Mouse (Mus musculus) B cell, adult 2 months (primary cell): ENCODE data around the gene Ctsd.
"Not testable (repeated sequence)": the region's sequence is repeated elsewhere in the genome, so short reads cannot be mapped to it uniquely, and the experiment has no call there.

Experiments used
- DNase-seq, 2 experiments: peaks; one replicate each; pipeline ENCODE4 v3.0.0; 2022

The Ctsd gene

DNA sequence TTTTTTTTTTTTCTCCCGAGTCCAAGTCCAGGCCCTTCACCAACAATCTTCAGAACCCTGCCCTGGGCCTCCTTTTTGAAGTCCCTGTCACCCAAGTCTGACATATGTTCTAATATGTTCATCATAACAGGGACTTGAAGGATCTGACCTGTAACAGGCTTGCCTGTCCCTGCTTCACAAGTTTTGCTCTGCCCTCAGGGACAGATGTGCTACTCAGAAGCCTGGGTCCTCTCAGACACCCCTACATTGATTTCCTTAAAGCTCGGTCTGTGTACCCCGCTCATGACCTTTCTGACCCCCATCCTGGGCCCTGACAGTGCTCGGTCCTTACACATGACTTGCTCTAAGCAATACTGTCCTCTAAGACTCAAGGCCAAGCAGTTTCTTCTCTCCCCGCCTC lies 14.8 kb downstream of the Ctsd start:
- DNase-seq = no peak

DNA sequence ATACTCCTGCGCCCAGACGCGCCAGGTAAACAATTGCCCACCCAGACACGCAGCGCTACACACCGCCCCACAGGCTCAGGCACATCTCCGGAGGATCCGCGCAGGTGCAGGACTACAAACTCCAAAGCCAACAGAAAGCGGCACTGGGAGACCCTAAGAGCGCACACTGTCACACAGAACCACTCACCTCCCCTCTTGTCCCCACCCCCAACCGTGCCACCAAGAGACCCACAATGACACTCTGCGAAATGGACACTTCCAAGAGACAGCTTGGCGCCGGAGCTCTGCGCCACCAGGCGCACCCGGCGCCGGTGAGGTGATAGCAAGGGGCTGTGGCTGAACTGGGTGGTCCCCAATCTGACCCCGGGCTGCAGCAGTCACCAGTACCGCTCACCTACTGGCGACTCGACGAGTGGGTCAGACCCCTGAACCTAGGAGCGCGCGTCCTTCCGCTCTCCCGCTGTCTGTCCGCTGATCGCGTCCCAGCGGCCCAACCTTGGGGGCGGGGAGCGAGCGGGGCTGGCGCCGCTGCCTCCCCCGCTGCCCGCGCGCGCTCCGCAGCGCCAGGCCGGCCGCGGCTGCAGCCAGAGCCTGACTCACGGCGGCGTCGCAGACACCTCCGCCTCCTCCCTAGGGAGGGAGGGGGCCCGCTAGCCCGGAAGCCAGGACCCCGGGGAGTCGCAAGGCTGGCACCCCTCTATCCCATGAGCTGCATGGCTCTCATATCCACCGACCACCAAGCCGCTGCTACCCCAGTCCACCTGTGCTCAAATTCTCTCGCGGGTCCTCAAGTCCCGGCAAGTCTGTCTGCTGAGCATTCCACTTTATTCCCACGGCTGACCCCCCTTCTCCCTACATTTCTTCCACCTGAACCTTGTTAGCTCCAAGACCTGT lies 15.8 kb downstream of the Ctsd start:
- no peak for DNase-seq

DNA sequence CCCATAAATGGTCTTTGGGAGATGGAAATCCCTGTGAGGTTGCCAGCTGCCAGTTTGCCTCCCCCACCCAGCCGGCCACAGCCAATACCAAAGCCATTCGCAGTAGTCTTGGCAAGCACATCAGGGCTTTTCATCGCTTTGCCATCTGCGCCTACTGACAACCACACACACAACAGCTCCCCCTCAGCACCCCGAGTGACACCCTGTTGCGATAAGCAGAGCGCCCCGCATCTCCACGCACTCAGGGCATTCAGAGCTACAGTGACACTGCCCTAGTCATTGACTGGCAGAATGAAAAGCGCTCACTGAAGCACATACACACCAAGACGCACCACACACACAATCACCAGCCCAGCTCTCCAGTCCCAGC lies 16.5 kb downstream of the Ctsd start:
- DNase-seq = no peak

DNA sequence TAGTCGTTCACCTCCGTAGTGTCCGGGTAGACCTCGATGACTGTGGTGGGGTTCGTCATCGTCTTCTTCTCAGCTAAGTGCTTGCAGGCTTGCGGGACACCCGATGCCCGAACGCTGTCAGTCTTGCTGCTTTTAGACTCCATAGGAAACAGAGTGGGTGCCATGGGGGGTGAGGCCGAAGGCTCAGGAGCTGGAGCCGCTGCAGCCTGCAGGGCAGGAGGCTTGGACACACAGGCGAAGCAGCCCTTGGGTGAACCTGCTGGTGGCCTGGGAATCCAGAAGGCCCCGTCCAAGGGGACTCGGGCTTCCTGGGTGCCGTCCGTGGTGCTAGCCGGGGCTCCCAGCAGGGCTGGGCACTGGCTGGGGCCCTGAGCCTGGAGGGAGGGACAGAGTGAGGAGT lies 16.9 kb downstream of the Ctsd start:
- DNase-seq = no peak

DNA sequence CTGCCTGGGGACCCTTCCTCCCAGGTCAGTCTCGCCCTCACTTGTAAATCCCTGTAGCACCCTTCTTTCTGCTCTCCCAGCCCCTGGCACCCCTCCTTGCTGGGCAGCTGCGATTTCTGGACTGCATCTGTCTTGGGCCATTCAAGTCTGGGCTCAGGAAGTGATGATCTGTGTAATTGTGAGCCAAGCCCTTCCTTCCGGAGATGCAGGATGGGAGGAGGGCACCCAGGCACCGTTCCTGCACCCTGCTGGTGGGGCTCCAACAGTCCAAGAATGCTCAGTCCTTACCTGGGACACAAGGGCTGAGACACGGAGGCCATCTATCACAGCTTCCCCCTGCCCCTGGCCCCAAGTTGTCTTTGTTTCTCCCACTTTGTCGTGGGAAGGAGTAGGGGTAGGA lies 18.0 kb downstream of the Ctsd start:
- no peak for DNase-seq

DNA sequence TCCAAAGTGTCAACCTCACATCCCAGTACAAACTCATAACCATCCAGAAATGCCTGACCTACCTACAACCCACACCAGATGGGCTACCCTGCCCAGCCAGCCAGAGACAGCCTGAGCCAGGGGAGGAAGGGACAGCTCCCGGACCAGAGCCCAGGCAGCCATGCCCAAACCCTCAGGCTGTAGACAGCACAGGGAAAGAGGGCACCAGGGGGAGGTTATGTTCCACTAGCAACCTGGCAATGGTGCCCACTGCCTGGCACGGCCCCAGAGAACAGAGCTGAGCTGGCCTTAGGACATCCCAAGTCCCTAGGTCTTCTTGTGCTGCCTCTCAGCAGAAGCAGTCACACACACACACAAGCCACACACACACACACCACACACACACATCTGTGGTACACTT lies 19.0 kb downstream of the Ctsd start:
- DNase-seq = no peak

DNA sequence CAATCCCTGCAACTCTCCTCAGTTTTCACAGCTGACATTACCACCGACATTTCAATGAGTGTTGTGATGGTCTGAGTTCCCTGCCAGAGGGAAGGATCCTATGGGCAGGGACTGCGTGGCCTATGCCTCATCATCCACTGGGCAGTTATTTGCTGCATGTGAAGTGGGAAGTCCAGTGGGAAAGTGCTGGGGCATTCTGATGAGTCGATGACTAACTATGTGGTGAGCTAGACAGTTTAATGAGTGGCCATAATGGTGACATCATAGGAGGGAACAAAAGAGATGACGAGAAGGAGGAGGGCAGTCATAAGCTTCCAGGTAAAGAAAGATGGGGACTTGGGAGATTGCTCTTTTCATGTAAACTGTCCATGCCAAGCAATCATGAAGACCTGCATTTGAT lies 24.7 kb downstream of the Ctsd start:
- no peak for DNase-seq

DNA sequence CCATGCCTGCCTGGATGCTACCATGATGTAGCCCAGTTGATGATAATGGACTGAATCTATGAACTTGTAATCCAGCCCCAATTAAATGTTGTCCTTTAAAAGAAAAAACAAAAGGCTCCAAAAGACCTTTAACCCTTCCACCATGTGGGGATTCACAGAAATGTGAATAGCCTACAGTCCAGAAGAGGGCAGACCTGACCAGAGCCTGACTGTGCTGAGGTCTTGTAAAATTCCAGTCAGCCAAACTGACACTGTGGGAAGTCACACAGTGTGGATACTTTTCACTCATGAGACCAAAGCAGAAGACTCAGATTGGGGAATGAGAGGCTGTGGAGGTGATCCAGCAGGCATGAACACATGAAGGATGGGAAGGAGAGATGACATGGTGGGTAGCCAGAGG lies 27.1 kb downstream of the Ctsd start:
- no peak for DNase-seq

DNA sequence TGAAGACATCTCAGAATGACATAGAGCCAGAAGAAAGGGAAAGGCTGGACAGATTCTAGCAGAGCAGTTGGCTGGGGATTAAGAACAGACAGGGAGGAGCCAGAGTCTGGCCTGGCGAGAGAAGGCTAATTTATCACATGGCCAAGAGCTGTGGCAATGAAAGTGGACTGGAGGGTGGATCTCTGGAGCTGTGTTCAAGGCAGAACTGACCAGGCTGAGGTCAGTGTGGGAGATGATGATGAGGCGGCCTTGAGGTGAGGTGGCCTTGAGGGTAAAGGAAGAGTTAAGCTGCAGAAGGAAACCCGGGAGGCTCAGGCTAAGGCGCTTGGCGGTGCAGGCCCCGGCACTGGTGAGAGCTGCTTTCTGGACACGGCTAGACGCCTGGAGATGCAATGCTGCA lies 28.7 kb downstream of the Ctsd start:
- DNase-seq = no peak

DNA sequence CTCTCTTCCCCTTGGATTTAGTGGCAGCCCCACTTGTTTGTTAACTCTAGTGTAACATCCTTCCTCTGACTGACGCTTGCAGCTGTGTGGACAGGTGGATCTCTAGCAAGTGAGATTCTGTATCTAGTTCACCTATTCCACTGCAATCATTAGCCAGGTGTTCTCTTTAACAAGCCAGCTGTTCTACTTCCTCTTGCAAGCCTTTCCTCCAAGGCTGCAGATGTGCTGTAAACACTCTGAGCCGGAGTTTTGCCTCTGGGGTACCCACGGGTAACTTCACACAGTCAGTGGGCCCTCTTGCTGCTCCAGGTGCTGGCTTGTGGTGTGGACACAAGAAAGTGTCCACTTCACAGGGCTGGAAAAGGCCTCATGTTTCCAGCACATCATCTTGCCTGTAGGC lies 30.3 kb downstream of the Ctsd start:
- DNase-seq = no peak

DNA sequence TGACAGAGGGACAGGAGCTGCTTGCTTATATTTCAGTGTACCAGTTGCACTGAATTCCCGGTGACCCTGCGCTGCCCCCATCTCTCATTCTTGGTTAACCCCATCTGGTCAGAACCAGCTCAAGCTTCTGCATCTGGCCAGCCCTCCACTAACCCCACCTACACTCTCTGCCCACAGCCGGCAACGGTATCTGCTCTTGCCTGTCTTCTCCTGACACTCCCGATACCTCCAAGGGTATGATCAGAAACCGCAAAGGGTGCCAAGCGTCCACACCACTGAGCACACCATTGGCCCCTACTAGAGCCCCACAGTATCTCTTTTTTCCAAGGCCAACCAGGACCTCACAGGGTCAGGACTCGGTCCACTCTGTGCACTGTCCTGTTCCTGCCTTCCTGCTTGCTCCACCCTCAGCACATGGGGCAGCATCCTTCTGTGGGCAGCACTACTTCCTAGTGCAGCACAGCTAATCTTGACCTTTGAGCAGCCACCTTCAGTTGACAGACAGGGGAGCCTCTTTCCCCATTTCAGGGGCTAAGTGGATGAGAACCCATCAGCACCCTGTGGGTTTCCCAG lies 33.1 kb downstream of the Ctsd start:
- no peak for DNase-seq

DNA sequence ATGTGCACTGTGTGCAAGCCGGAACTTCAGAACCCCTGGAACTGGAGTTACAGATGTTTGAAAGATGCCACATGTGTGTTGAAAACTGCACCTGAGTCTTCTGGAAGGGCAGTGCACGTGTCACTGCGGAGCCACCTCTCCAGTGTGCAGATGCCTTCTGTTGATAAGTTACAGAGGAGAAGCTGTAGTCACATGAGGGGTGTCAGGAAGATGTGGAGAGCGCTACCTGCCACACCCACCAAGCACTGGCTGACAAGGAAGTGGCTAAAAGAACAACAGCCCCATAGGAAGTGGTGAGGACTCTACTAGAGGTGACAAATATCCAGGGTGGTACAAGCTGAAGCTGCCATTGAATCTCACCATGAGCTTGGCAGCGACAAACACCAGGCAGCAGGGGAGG lies 34.0 kb downstream of the Ctsd start:
- no peak for DNase-seq

DNA sequence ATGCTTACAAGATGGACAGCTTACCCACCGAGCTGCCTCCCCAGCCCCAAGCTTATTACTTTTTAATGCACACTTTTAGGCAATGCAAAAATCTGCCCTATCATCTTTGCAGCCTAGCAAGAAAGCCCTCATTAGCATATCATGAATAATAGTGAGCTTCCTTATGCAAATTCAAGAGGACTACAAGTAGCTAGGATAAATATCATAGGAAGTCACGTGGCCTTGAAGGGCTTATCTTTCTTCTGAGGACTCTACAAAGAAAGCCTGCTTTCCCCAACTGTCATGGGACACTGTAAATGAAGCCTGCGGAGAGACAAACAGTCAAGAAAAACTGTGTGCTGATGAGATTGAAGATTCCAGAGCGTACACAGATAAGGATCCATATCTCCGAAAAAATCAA lies 36.3 kb downstream of the Ctsd start:
- no peak for DNase-seq

DNA sequence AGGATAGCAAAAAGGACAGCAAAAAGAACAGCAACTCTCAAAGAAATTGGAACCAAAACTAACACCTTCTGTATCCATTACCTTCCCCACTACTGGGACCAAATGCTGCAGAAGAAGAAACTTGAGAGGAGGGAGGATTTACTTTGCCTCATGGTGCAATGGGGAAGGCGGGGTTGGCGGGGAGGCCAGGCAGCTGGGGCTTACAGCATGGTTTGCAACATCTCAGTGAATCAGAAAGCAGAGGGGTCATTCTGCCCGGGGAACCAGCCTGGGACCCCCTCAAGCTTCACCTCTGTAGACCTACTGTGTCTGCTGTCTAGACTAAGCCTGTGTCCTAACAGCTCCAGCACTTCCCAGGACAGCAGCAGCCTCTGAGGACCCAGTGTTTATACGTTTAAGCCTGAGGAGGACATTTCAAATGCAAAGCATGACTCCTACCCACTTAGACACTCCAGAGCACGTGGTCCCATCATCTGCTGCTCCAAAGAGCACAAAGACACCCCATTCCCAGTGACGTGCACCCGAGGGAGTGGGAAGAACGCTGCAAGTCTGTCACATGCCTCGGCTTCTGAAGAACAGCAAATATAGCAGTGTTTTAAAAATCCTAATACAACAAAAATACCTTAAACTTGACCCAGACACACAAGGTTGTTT lies 38.4 kb downstream of the Ctsd start:
- DNase-seq = no peak

DNA sequence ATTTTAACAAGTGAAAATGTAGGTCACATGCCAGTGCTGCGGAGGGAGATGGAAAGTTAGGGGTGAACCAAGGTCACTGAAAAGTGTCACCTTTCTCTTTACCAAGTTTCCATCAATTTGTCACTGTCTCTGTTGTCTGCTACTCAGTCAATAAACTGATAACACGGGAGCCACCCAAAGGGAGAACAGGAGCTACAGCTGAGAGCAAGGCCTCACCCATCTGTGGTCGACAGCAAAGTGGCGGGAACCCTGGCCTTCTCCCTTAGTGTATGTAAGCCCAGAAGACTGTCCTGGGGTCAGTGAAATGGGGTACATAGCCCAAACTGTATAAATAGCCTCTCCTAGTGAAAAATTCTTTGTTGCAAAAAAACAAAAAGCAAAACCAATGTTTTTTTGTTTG lies 40.3 kb downstream of the Ctsd start:
- DNase-seq = no peak

DNA sequence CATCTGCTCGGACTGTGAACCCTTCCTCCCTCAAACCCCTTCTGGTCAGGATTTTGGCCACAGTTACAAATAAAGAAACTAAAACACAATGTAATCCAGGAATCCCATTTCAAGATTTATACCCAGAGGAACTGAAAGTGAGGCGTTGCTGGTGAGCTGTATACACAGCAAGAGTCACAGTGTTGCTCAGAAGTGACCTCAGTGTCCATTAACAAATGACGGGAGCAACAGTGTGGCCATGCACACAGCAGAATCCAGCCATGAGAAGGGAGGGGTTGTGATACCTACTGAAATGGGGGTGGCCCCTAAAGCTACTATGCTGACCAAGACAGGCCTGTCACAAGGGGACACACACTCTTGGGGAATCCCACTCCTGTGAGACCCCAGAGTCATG lies 45.6 kb downstream of the Ctsd start:
- no peak for DNase-seq

DNA sequence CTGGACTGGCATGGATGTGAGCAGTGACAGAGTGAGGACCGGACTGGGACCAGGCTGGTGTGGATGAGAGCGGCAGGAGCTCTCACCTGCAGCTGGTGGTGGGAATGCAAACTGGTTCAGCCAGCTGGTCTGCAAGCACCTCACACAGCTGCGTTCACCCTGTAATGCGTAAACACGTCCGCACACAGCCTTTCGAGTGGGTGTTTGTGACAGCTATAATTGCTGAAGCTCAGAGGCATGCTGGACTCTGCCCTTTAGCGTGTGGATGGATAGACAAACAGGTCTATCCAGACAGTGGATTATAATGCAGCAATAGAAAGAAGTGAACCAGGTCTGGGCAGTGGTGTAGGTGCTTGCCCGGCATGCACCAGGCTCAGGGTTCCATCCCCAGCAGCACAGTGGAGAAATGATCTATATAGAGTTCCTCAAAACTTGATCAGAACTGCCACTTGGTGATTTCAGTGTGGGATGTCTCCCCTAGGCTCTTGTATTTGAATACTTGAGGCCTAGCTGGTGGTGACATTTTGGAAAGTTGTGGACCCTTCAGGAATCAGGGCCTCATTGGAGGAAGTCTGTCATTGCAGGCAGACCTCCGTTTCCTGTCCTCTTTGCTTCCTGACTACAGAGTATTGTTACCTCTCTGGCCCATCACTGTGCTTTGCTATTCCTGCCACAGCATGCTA lies 46.1 kb downstream of the Ctsd start:
- no peak for DNase-seq

DNA sequence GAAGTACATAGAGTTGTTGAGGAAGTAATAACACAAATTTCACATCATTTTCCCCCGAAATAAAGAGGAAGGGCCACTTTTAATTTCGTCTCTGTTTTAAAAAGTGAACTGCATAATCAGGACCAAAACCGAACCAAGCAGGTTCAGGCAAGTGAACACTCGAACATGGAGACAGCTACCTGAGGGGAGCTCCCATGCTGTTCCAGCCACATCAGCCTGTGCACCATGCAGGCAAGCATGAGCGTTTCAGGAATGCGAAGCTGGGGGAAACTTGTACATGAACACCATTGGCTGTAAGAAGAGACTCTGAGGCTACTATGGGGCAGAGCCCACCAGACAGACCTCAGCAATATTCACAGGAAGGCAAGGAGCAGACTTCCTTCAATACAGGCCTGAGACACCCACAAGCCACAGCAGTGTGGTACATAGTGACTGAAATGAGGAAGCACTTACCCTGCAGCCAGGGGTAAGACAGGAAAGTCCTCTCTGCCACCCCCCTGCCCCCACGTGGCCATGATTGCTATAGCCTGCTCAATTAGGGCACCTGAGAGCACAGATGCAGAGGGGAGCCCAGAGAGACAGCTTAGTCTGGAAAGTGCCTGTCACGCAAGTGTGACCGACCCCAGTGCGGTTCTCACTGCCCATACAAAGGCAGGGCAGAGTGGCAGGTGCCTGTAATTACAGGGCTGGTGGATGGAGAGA lies 47.4 kb downstream of the Ctsd start:
- peak; percentile 72 to 76 for DNase-seq

DNA sequence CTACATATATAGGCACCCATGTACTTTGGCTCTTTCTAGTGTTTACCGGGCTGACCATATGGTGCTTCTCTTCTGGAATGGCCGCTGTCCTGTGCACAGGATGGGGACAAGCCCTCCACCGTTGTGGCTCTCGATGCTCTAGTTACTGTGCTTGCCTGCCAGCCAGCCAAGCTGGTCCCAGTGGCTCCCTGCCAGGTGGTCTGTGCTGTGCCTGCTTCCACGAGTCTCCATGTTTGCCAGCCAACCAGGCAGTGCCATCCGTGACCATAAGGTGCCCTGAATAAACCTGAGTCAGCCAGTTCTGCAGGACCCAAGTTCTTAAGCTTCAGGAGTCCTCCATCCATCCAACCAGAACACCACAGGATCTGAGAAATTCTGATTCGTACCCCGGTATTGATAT lies 52.7 kb downstream of the Ctsd start:
- DNase-seq = no peak

DNA sequence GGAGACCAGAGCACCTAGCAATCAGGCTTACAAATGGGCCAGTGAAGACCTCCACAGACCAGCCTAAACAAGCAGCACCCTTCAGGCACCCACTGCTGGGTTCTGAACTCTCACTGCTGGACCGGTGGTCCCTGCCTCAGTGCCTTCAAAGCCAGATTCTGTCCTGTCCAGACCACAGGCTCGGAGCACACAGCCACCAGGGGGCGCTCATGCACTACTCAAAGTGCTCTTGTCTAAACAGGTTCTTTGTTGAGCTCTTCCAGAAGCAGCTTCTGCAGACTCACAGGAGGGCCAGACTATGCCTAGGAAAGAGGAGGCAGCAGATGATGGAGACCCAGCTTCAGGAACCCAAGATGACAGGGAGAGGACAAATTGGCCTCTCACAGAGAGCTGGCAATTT lies 53.6 kb downstream of the Ctsd start:
- DNase-seq = peak; percentile 92

DNA sequence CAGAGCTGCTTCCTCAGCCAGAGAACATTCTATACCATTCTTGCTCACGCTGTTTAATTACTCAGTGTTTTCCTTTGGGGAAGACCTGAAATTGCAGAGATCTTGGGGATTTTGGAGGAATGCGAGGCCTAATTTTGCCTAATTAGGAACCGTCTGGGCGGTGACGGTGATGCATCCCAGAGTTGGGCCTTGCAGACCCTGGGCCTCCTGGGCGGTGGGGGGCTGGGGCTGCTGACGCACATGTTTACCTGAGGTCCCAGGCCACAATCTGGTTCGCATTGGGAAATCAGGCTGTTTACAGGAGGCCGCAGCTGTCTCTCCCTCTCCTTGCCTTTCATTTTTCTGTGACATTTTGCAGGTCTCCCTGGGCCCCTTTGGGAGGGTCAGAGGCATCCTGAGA lies 55.1 kb downstream of the Ctsd start:
- not testable (repeated sequence) for DNase-seq

DNA sequence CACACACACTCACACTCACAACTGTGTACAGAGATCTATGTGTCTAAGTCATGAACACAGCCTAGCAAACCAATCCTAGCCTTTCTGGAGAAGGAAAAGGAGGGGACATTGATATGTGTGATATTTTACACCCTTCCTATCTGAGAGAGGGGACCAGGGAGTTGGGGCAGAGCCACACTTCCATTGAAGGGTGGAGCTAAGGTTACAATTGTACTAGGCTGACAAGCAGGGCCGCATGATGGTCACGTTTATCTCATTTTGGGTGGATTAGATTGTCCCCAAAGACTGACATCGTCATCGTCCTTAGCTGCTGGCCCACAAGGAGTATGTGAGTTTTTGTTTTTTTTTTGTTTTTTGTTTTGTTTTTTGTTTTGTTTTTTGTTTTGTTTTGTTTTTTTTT lies 56.6 kb downstream of the Ctsd start:
- DNase-seq = no peak

DNA sequence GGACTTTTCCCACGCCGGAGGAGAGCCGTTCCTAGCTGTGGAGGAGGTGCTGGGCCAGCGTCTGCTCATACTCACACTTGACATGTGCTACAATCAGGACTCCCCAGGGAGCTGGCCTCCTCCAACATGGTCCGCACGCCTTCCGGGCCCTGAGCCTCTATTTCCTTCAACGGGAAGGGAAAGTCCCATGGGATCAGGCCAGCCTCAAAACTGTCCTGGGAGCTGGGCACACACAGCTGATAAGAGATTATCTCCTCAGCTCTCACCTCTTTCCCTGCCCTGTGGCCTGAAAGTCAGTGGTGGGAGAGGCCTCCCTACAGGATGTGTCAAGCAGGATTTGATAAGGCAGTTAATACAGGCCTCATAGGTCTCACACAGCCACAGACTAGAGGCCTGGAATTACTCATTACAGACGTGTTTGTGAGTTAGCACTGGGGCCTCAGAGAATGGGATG lies 57.5 kb downstream of the Ctsd start:
- DNase-seq = no peak
